Mouse (Mus musculus) stomach, embryonic 14.5 days (tissue): ENCODE measurements around the gene Fbxw2. TPM values are rescaled to one million over a fixed set of nuclear protein-coding genes. Genes with fewer than 3 reads are reported as not detected.
A peak's percentile ranks its signal among the peaks of the same experiment; 100 is the strongest.
"Not testable (repeated sequence)": the region's sequence is repeated elsewhere in the genome, so short reads cannot be mapped to it uniquely, and the experiment has no call there.

ENCODE experiments used
- ATAC-seq: fragments of 200-750 bp; cut with Nextera tagmentation; 2 replicates; pipeline ENCODE4 v1.8.0; 2017; ENCODE audit warnings: low read depth, moderate TSS enrichment; ENCODE audit not compliant: insufficient number of reproducible peaks, insufficient read depth, low FRiP score
- H3K27ac ChIP-seq: fragments of 300-500 bp; sonication (generic); 2 replicates; pipeline ENCODE4 v1.5.1; 2014; ENCODE audit warnings: mild to moderate bottlenecking, low read length, moderate library complexity, mixed read lengths
- H3K27me3 ChIP-seq: fragments of 300-500 bp; sonication (generic); 2 replicates; pipeline ENCODE4 v1.6.1; 2014; ENCODE audit warnings: low read length, control low read depth, mixed read lengths; ENCODE audit not compliant: control insufficient read depth, insufficient read depth
- H3K36me3 ChIP-seq: fragments of 300-500 bp; sonication (generic); 2 replicates; pipeline ENCODE4 v1.6.1; 2014; ENCODE audit warnings: mild to moderate bottlenecking, control low read depth, low read length, moderate library complexity, mixed read lengths; ENCODE audit not compliant: control insufficient read depth, insufficient read depth
- H3K4me1 ChIP-seq: fragments of 300-500 bp; sonication (generic); 2 replicates; pipeline ENCODE4 v1.6.1; 2014; ENCODE audit warnings: low read length, control low read depth, mixed read lengths; ENCODE audit not compliant: control insufficient read depth, insufficient read depth
- H3K4me2 ChIP-seq: fragments of 300-500 bp; sonication (generic); replicated peaks from 2 replicates; pipeline ENCODE4 v1.6.1; 2014; ENCODE audit warnings: low read depth, low read length, control low read depth
- H3K4me3 ChIP-seq: fragments of 300-500 bp; sonication (generic); 2 replicates; pipeline ENCODE4 v1.5.1; 2014; ENCODE audit warnings: low read depth, low read length, control low read depth
- H3K9ac ChIP-seq: fragments of 300-500 bp; sonication (generic); replicated peaks from 2 replicates; pipeline ENCODE4 v1.6.1; 2014; ENCODE audit warnings: low read depth, mild to moderate bottlenecking, control low read depth, low read length, moderate library complexity, mixed read lengths
- H3K9me3 ChIP-seq: fragments of 300-500 bp; sonication (generic); 2 replicates; pipeline ENCODE4 v1.6.1; 2016; ENCODE audit warnings: low read depth, low read length, control low read depth; ENCODE audit not compliant: control insufficient read depth
- WGBS: fragments of 180-500 bp; shearing (Covaris S2); extraction: QIAGEN DNeasy Blood & Tissue Kit; methylation state at CpG from one replicate; pipeline ENCODE4 v1.1.7; 2014; 5-methylcytosine and 5-hydroxymethylcytosine counted together
- polyA plus RNA-seq: library from polyadenylated mRNA; unstranded; fragments of >200 nt; fragmentation: Nextera tagmentation; extraction: Ambion mirVana; gene quantifications from 2 replicates; pipeline ENCODE4 v1.2.1, GENCODE M21; 2014

Gene Fbxw2
- polyA plus RNA-seq, 1 experiment from 2014 or later: 75.7 TPM

GRCm38 (mm10) chr2:34762174-34762573, 63.9 kb downstream of the Fbxw2 start:
- H3K4me3 ChIP-seq: no peak overlapping the region
- no peak overlapping the region for H3K27ac ChIP-seq
- WGBS: 74% methylated on average over 2 of the region's 2 CpGs
- H3K27me3 ChIP-seq: no peaks in the 10 kb centered on the region
- no peaks in the 10 kb centered on the region for H3K36me3 ChIP-seq
- no peaks in the 10 kb centered on the region for H3K4me1 ChIP-seq
- no peak overlapping the region for H3K9ac ChIP-seq
- ATAC-seq: no peak
- no peak overlapping the region for H3K4me2 ChIP-seq
- no peaks in the 10 kb centered on the region for H3K9me3 ChIP-seq

GRCm38 (mm10) chr2:34761272-34761671, 64.8 kb downstream of the Fbxw2 start:
- not testable (repeated sequence) for H3K27ac ChIP-seq, H3K4me1 ChIP-seq, ATAC-seq, H3K4me2 ChIP-seq, H3K27me3 ChIP-seq, H3K9ac ChIP-seq, H3K9me3 ChIP-seq, H3K36me3 ChIP-seq, H3K4me3 ChIP-seq
- 86% methylated on average over 5 of the region's 5 CpGs for WGBS

GRCm38 (mm10) chr2:34757341-34757740, 68.8 kb downstream of the Fbxw2 start:
- WGBS: 68% methylated on average over 1 of the region's 1 CpGs
- Histone ChIP-seq H3K36me3 (no peaks in the 10 kb centered on the region), H3K9ac (no peak overlapping the region), H3K27me3 (no peaks in the 10 kb centered on the region), H3K4me2 (no peak overlapping the region), H3K4me1 (peaks cover 2% of the 10 kb centered on the region; the same call in 1 of the 2 replicates), H3K27ac (no peak overlapping the region), H3K4me3 (no peak overlapping the region), H3K9me3 (no peaks in the 10 kb centered on the region)
- no peak for ATAC-seq

- no peak for ATAC-seq
- no peaks in the 10 kb centered on the region for H3K9me3 ChIP-seq
- H3K4me1 ChIP-seq: peaks cover 2% of the 10 kb centered on the region; the same call in 1 of the 2 replicates
- H3K27ac ChIP-seq: peak within 1 kb of the TSS; percentile 83
- H3K27me3 ChIP-seq: no peaks in the 10 kb centered on the region
- peak within 1 kb of the TSS; percentile 90 for H3K4me3 ChIP-seq
- H3K4me2 ChIP-seq: peak within 1 kb of the TSS; percentile 59
- WGBS: under 1% methylated on average over 14 of the region's 14 CpGs
- H3K9ac ChIP-seq: peak within 1 kb of the TSS; percentile 92
- no peaks in the 10 kb centered on the region for H3K36me3 ChIP-seq
Measured at GRCm38 (mm10) chr2:34754551-34755358, 71.4 kb downstream of the Fbxw2 start, which contains the start of gene Gapvd1. TSS of gene Gapvd1 (minus strand) at chr2:34755232.

Other genes starting within 250 kb of the Fbxw2 start
- 93.0 and 95.2 TPM in 2 replicates for gene Gapvd1, start 71.1 kb downstream of the Fbxw2 start, polyA plus RNA-seq
- 622 and 812 TPM in 2 replicates for gene Hspa5, start 54.3 kb downstream of the Fbxw2 start, polyA plus RNA-seq
- 43.1 and 43.7 TPM in 2 replicates for gene Rabepk, start 26.4 kb downstream of the Fbxw2 start, polyA plus RNA-seq
- not detected in 2 replicates for gene Gm34653, start 6.7 kb upstream of the Fbxw2 start, polyA plus RNA-seq
- 0.56 and 0.59 TPM in 2 replicates for gene Cutal, start 48.1 kb upstream of the Fbxw2 start, polyA plus RNA-seq
- 95.0 and 99.2 TPM in 2 replicates for gene Psmd5, start 48.7 kb upstream of the Fbxw2 start, polyA plus RNA-seq
- 8.2 and 11.9 TPM in 2 replicates for gene Phf19, start 87.7 kb upstream of the Fbxw2 start, polyA plus RNA-seq
- gene Traf1, start 135.5 kb upstream of the Fbxw2 start, polyA plus RNA-seq: 3.7 and 4.3 TPM in 2 replicates
- gene Hc, start 235.1 kb upstream of the Fbxw2 start, polyA plus RNA-seq: not detected in 2 replicates